Mouse (Mus musculus) thymus, postnatal 0 days (tissue): Measurements from ENCODE around the gene Anks1. TPM values are rescaled to one million over a fixed set of nuclear protein-coding genes. Genes with fewer than 3 reads are reported as not detected.

Experiments used
- DNase-seq: peaks from one replicate; pipeline ENCODE4 v3.0.0-alpha.2; 2015; ENCODE audit warnings: low spot score
- polyA plus RNA-seq: library from polyadenylated mRNA; unstranded; fragments of >200 nt; fragmentation: Nextera tagmentation; extraction: Ambion mirVana; gene quantifications from 2 replicates; pipeline ENCODE4 v1.2.1, GENCODE M21; 2015

The Anks1 gene
- polyA plus RNA-seq, 1 experiment from 2014 or later: 16.8 TPM

DNA sequence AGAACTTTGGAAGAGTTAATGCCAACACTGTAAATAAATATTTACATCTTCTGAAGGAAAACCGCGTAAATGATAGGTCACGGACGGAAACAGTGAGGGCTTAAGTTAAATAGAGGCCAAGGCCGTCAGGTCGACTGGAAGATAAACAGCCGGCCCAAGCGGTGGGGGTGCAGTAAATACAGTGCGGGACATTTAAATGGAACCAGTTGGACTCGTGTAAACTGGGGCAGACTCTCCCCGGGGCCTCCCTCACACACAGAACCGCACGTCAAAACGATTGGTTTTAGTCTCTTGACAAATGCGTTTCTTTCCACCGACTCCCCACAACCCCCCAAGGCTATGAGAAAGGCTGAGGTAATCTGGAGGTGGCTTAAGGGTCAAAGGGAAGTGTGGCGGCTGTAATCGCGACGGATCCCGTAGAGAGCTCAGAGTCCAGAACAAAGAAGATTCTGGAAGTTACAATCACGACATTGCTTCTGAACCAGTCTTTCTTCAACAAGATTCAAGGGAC lies 175.3 kb downstream of the Anks1 start:
- DNase-seq: no peak

DNA sequence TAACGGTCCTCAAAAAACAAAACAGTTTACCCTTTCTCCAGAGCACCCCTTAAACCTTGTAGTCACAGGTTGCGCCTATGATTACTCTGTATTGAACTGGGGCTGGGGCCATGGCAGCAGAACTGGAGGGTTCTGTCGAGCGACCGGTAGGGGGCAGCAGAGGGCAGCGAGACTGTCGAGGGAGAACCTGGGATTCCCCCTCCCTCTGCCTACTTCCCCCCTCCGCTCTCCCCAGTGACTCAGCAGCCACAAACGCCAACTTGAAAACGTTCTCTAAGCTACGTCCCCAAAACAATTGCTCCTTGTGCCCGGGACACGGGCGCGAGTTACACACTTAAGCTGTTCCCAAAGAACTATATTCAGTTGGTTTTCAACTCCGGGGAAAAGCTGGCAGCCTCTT lies 175.9 kb downstream of the Anks1 start:
- peak; percentile 92 for DNase-seq

DNA sequence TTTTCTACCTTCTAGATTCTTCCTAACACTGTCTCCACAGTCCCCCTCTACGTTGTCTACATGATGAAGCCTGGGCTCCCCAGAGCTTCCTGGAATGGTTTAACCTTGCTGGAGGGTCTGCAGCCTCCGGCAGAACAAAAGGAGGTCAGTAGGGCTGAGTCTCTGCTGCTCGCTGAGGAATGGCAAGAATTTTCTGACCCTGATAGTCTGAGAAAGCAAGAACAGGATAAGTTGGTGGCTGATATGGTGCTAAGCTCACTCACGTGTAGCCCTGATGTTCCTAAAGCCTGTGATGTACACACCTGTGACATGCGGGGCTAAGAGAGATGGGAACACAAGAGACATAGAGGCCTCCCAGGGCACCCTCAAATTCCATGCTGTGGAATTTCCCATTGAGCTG lies 178.3 kb downstream of the Anks1 start:
- no peak for DNase-seq

DNA sequence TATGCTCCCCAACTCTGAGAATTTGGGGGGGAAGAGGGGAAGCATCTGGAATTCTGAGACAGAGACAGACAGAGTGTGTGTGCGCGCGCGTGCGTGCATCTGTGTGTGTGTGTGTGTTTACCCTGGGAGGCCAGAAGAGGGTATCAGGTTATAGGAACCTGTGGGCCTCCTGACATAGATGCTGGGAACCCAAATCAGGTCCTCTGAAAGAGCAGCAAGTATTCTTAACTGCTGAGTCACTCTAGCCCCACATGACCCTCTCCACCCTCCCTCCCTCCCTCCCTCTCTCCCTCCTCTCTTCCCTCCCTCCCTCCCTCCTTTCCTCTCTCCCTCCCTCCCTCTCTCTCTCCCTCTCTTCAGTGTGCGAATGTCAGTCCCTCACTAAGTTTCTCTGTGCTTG lies 179.6 kb downstream of the Anks1 start:
- DNase-seq: no peak

DNA sequence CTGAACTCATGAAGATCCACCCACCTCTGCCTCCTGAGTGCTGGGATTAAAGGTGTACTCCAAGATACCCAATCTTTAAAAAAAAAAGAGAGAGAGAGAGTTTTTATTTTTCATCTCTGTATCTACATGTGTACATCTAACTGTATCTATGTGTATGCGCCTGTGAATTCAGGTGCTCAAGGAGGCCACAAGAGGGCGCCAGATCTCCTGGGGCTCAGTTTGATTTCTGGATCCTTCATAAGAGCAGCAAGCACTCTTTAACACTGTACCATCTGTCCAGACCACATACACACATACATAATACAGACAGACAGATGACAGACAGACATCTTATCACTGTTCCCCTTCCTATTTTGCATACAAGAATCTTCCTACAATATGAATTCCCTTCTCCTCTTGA lies 183.2 kb downstream of the Anks1 start:
- DNase-seq: no peak

DNA sequence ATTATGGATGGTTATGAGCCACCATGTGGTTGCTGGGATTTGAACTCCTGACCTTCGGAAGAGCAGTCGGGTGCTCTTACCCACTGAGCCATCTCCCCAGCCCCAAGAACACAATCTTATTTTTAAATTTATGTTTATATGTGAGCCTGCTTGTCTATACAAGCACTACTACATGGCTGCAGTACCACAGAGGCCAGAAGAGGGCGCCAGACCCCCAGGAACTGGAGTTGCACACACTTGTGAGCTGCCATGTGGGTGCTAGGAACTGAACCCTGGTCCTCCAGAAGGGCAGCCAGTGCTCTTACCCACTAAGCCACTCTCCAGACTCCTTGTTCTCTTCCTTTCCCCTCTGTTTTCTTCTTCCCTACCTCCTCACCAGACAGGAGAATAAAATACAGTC lies 184.7 kb downstream of the Anks1 start:
- DNase-seq: no peak

DNA sequence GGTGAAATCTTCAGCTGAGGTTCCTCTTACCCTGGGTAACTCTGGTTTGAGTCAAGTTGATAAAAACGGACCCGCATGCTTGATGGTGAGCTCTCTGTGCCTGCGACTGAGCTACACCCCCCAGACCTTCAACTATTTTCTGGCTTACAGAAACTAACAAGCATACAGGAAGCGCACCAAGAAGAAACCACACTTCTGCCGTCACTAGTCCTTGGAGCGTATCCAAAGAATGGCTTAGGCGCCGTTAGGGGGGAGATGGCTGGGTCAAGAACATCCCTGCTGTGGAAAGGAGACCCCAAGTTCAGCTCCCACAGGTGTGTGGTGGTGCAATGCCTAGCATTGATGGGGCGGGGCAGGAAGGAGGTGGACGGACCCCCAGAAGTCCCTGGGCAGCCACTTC lies 187.3 kb downstream of the Anks1 start:
- no peak for DNase-seq

DNA sequence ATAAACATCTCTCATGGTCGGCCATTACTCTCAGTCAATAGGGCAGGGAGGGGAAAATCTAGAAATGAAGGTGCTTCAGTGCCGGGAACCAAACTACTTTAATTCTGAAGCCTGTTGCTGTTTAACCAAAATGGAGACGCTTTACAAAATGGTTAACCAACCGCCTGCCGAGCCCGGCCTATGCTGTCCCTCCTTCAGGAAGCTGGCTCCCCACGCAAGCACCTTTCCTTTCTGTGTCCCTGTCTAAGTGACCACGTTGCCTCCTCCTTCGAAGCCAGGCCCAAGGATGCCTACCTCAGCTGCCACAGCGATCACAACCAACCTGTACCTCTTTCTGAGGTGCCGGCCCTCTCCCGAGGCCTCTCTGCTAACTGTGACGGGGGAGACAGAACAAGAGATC lies 188.2 kb downstream of the Anks1 start:
- no peak for DNase-seq

DNA sequence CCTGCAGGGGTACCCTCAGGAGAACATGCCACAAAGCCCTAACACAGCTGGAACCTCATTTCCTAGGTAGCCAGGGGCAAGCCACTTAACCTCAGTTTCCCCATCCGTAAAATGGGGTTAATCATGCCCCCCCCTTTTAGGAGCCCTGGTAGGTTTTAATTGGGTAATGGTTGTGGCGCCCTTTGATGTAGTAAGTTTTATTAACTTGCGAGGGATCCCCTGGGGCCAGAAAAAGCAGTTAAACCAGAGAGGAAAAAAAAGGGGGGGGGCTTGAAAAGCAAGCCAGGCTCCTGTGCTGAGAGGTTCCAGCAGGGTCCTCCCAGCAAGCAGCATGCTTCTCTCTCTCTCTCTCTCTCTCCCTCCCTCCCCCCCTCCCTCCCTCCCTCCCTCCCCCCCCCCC lies 190.0 kb downstream of the Anks1 start:
- no peak for DNase-seq

DNA sequence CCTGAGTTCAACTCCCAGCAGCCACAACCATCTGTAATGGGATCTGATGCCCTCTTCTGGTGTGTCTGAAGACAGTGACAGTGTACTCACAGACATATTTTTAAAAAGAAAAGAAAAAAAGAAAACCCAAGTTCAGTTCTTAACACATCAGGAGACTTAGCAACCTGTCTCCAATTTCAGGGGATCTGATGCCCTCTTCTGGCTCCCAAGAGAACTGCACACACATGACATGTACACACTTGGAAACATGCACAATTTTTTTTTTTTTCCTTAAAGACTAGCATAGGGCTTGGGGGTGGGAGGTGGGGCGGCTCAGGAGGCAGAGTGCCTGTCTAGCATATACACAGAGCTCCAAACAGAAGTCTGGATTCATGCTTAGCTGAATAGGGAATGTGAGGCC lies 191.6 kb downstream of the Anks1 start:
- no peak for DNase-seq

DNA sequence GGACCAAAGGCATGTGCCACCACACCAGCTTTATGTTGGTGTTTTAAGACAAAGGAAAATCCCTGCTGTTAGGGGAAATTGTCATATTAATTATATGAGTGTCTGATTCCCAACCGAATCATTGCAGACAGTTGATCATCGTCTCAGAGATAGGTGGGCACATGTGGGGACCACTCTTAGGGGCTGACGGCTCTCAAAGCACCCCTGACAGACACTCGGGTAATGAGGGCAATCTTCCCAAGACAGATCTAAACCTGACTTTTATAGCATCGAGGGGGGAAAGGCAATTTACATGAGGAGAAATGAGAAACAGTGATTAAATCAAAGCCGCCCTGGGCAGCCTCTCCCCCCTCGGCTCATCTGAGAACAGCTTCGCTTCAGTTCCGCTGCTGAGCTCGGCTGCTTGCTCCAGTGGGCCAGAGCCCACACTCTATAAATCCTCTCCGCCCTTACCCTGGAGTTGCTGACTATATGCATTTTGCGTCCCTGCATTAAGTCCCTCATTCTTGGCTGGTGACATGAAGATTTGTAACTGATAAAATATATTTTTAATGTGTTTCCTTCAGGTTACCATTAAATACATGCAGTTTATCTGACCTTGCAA lies 192.3 kb downstream of the Anks1 start:
- no peak for DNase-seq

DNA sequence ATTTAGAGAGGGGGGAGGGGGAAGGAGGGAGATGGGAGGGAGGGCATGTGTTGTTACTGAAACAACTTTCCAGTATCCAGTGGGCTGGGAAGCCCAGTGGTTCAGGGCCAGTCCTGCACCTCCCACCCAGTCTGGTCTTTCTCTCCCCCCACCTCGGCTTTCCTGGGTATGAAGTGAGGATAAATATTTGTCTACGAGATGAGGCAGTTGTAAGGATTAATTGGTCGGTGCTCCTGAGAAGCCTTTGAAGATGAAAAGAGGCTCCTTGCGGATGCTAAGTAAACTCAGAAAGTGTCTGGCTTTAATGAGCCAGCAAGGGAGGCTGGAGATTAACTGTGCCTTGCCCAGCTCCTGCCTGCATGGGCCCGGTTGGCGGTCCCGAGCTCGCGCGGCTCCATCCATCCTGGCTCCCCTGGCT lies 192.8 kb downstream of the Anks1 start:
- DNase-seq: no peak

DNA sequence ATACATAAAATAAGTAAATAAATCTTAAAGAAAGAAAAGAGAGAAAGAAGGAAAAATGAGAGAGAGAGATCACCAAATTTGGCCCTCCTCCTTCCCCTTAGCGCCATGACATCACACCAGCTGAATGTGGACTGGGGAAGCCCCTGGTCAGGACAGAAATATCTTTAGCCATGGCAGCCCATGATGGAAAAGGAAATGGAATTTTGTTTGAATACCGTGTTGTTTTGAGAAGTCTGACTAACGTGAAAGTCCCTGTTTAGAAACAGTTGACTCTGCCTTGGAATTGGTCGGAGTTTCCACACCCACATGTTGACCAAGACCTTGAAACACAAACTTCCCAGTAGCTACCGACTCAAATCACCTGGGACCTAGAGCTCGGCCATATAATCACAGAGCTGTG lies 195.3 kb downstream of the Anks1 start:
- no peak for DNase-seq

DNA sequence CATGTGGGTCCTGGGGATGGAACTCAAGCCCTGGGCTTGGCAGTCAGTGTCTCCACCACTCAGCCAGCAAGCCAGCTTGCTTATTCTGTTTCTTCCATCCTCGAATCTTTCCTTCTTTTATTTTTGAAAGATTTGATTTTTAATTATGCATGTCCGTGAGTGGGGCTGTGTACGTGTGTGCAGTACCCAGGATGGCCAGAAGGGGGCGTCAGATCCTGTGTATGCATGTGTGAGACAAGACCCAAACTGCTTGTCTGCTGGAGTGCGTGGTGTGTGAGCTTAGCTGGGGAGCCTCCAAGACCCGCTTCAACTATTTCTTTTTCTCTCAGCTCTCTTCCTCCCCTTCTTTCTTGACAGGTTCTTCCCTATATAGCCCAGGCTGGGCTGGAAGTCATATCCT lies 197.2 kb downstream of the Anks1 start:
- peak; percentile 48 for DNase-seq

DNA sequence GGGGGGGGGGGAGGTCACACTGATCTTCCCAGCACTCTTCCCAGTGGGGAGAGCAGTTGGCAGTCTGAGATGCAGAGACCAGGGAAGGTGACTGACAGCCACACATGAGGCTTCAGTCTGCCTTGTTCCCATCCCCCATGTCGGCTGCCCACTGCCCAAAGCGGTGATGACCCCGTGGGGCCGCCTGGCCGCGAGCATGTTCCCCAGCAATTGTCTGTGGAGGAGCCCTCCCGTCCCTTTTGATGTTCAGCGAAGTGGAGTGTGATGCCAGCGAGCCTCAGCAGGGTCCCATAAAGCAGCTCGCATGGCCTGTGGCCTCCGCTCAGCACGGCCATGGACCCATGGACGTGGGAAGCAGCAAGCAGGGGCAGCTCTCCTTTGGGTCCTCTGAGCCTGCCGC lies 198.2 kb downstream of the Anks1 start:
- DNase-seq: no peak

DNA sequence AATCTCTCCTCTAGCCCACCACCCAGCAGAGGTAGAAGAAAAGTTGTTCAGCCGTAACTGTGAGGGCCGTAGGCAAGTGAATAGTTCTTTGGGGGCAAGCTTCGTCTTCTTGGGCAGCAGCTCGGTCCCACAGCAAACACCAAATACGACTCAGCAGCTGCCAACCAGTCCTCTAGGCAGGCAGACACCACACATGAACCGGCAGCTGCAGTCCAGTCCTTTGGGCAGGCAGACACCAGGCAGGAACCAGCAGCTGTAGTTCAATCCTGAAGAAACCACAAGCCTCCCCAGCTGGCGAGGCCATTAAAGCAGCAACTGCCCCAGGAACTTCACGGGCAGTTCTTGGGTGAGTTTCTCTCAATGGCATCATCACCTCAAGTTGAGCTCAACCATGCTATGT lies 203.2 kb downstream of the Anks1 start:
- DNase-seq: no peak

Other genes starting within 250 kb of the Anks1 start
- 0.66 and 0.99 TPM in 2 replicates for gene Spdef, start 180.4 kb upstream of the Anks1 start, polyA plus RNA-seq
- 16.7 and 20.8 TPM in 2 replicates for gene D17Wsu92e, start 88.7 kb upstream of the Anks1 start, polyA plus RNA-seq
- gene Snrpc, start 71.2 kb upstream of the Anks1 start, polyA plus RNA-seq: 383 and 386 TPM in 2 replicates
- gene Uhrf1bp1, start 52.9 kb upstream of the Anks1 start, polyA plus RNA-seq: 1.1 and 1.6 TPM in 2 replicates
- 60.6 and 61.5 TPM in 2 replicates for gene Taf11, start 538 bp downstream of the Anks1 start, polyA plus RNA-seq
- 1.3 and 2.0 TPM in 2 replicates for gene Tcp11, start 171.3 kb downstream of the Anks1 start, polyA plus RNA-seq
- 0.08 and 0.12 TPM in 2 replicates for gene Scube3, start 232.8 kb downstream of the Anks1 start, polyA plus RNA-seq